Mouse (Mus musculus): ENCODE measurements at regions not wholly inside any gene's neighbourhood (a gene's known extent, or its start where the extent isn't known, plus 50 kb on each side); places are given as distances from the start of the nearest gene placed in this dataset.

DNA sequence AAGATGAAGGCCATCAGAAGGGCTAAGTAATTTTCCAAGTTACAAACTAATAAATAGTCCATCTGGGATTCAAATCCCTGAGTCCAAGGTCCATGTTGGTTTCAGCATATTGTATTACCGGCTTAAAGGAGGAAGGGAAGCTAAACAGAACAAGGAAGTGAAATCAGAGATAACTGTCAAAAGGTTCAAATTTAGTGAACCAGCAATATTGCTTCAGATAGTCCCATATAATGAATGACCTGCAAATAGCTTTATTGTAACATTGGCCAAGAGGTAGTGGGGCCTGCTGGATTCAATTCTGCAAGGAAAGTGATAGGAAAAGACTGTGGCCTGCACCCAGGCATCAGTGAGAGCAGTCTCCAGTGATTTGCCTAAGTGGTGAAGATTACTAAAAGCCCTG is 447.8 kb upstream of the Cited2 start:
- no peak for TF ChIP-seq CTCF (IDR thresholded peaks at IDR 0.05; ENCODE audit: control insufficient read depth, insufficient read depth, low read length)
- TF ChIP-seq POLR2A (IDR thresholded peaks at IDR 0.05; ENCODE audit: borderline replicate concordance, control insufficient read depth, low read depth, low read length): no peak

Data from bone marrow, adult 2 months (tissue).